Mouse (Mus musculus): ENCODE measurements around the gene H3f3b.

GRCm38 (mm10) chr11:115992098-115992497 lies 35.7 kb downstream of the H3f3b start:
- TF ChIP-seq CTCF (IDR thresholded peaks at IDR 0.05; ENCODE audit: borderline replicate concordance, extremely low read depth, insufficient read depth, insufficient read length) (no peak), POLR2A (IDR thresholded peaks at IDR 0.05; ENCODE audit: borderline replicate concordance, extremely low read depth, insufficient read depth, insufficient read length, poor library complexity, severe bottlenecking) (no peak)
